Mouse (Mus musculus) lung, adult 2 months (tissue): Measurements from ENCODE around the gene Cttnbp2nl.

Source experiments
- CTCF ChIP-seq: fragments of 200-500 bp; IDR thresholded peaks from 2 replicates; pipeline ENCODE4 v1.5.1; 2011; ENCODE audit warnings: mild to moderate bottlenecking, low read length, control low read depth; ENCODE audit not compliant: insufficient read depth
- POLR2A ChIP-seq: fragments of 200-500 bp; IDR thresholded peaks from 2 replicates; pipeline ENCODE4 v1.6.1; 2011; ENCODE audit warnings: low read depth, mild to moderate bottlenecking, control low read depth, low read length, borderline replicate concordance; ENCODE audit errors: extremely low read depth

- TF ChIP-seq CTCF = no peak
- TF ChIP-seq POLR2A = no peak
Measured at GRCm38 (mm10) chr3:105043746-105044145, 9.2 kb downstream of the Cttnbp2nl start.
